In genomic region chr5:64959843-64960230, GRCm38 (mm10) we compare ENCODE assay signal across 9 mouse cellular contexts. TPM values are rescaled to one million over a fixed set of nuclear protein-coding genes. Genes with fewer than 3 reads are reported as not detected.
DNase-seq lines count a peak whose midpoint lies in the region; ATAC-seq and TF ChIP-seq lines count a peak whose summit lies in the region.
"Had no signal": no experiment of that assay in that cellular context is flagged by ENCODE, and none has a peak within 500 bp of the region (broad histone marks: within the 10 kb centered on the region; RNA-seq: fewer than 3 reads in every experiment).

TSS of gene Tlr6 (minus strand) at chr5:64960097.

- H3K27ac ChIP-seq in midbrain, embryonic 11.5 days (ENCODE audit: low read depth, low read length) = no peak within 1 kb of the TSS
- no peak within 1 kb of the TSS for H3K27ac ChIP-seq in midbrain, postnatal 0 days (ENCODE audit: low read depth, low read length)
- H3K27ac ChIP-seq in forebrain, embryonic 10.5 days = no peak within 1 kb of the TSS
- H3K27ac ChIP-seq: neural tube, embryonic 12.5 days had no signal

- no peak for TF ChIP-seq CTCF in midbrain, postnatal 0 days (IDR thresholded peaks at IDR 0.05)

- DNase-seq in midbrain, embryonic 11.5 days (ENCODE audit: low spot score, missing footprints) = peak; percentile 69
- DNase-seq in midbrain, postnatal 0 days (ENCODE audit: low spot score) = no peak
- peak; percentile 54 for DNase-seq in T-cell, adult 2 months (ENCODE audit: low spot score)
- DNase-seq in gastrocnemius, postnatal 10 days = peak; percentile 59
- peak; percentile 60 to 69 for DNase-seq in layer of hippocampus, postnatal 10 days (ENCODE audit: low spot score in 2 of 2)
- peak; percentile 50 for DNase-seq in ovary, postnatal 14 days (ENCODE audit: low spot score)
- DNase-seq in forebrain, embryonic 10.5 days (ENCODE audit: extremely low spot score, low spot score) = no peak
- no peak for DNase-seq in embryo, embryonic 10.5 days (ENCODE audit: low spot score)

- H3K4me1 ChIP-seq in midbrain, embryonic 11.5 days (ENCODE audit: control insufficient read depth, insufficient read depth, low read length) = no peaks in the 10 kb centered on the region
- H3K4me1 ChIP-seq in midbrain, postnatal 0 days (ENCODE audit: insufficient read depth, low read length) = no peaks in the 10 kb centered on the region
- H3K4me1 ChIP-seq in forebrain, embryonic 10.5 days = no peaks in the 10 kb centered on the region
- H3K4me1 ChIP-seq: neural tube, embryonic 12.5 days had no signal

- no peak within 1 kb of the TSS for H3K9ac ChIP-seq in midbrain, embryonic 11.5 days (ENCODE audit: low read length)
- no peak within 1 kb of the TSS for H3K9ac ChIP-seq in midbrain, postnatal 0 days (replicated peaks; ENCODE audit: low read length, poor library complexity, severe bottlenecking)
- H3K9ac ChIP-seq: neural tube, embryonic 12.5 days had no signal

- H3K27me3 ChIP-seq in midbrain, embryonic 11.5 days (ENCODE audit: control insufficient read depth, insufficient read depth, low read length) = no peaks in the 10 kb centered on the region
- no peaks in the 10 kb centered on the region for H3K27me3 ChIP-seq in midbrain, postnatal 0 days (ENCODE audit: insufficient read depth, low read length)
- H3K27me3 ChIP-seq in forebrain, embryonic 10.5 days (ENCODE audit: poor library complexity, severe bottlenecking) = no peaks in the 10 kb centered on the region
- H3K27me3 ChIP-seq: neural tube, embryonic 12.5 days had no signal

- H3K36me3 ChIP-seq in midbrain, embryonic 11.5 days (ENCODE audit: control insufficient read depth, insufficient read depth, low read length) = no peaks in the 10 kb centered on the region
- H3K36me3 ChIP-seq in midbrain, postnatal 0 days (ENCODE audit: insufficient read depth, low read length) = no peaks in the 10 kb centered on the region
- no peaks in the 10 kb centered on the region for H3K36me3 ChIP-seq in forebrain, embryonic 10.5 days (replicated peaks)
- H3K36me3 ChIP-seq: neural tube, embryonic 12.5 days had no signal

- 85% methylated on average over 13 of the region's 13 CpGs for WGBS in midbrain, embryonic 11.5 days
- 87% methylated on average over 13 of the region's 13 CpGs for WGBS in midbrain, postnatal 0 days
- 88% methylated on average over 13 of the region's 13 CpGs for WGBS in forebrain, embryonic 10.5 days

- H3K4me3 ChIP-seq in midbrain, embryonic 11.5 days (ENCODE audit: low read depth, low read length) = no peak within 1 kb of the TSS
- no peak within 1 kb of the TSS for H3K4me3 ChIP-seq in midbrain, postnatal 0 days (ENCODE audit: low read depth, low read length)
- H3K4me3 ChIP-seq in forebrain, embryonic 10.5 days = no peak within 1 kb of the TSS
- H3K4me3 ChIP-seq: neural tube, embryonic 12.5 days had no signal

- H3K9me3 ChIP-seq in midbrain, embryonic 11.5 days (ENCODE audit: control insufficient read depth, low read length) = no peaks in the 10 kb centered on the region
- no peaks in the 10 kb centered on the region for H3K9me3 ChIP-seq in midbrain, postnatal 0 days (ENCODE audit: low read length)
- H3K9me3 ChIP-seq in forebrain, embryonic 10.5 days = no peaks in the 10 kb centered on the region
- H3K9me3 ChIP-seq: neural tube, embryonic 12.5 days had no signal

- ATAC-seq in midbrain, embryonic 11.5 days (ENCODE audit: low FRiP score) = no peak
- ATAC-seq in midbrain, postnatal 0 days (ENCODE audit: low FRiP score) = no peak

- H3K4me2 ChIP-seq in midbrain, embryonic 11.5 days = no peak within 1 kb of the TSS
- no peak within 1 kb of the TSS for H3K4me2 ChIP-seq in midbrain, postnatal 0 days (ENCODE audit: low read depth, low read length, poor library complexity, severe bottlenecking)
- H3K4me2 ChIP-seq: neural tube, embryonic 12.5 days had no signal

RNA-seq across cellular contexts. Expression of gene Tlr6, which starts in this region (rescaled TPM):
- 0.33 and 0.41 TPM in 2 replicates for polyA plus RNA-seq in midbrain, embryonic 11.5 days (2014; fragmentation: Nextera tagmentation; extraction: Ambion mirVana)
- 0.38 and 0.61 TPM in 2 replicates for total RNA-seq in midbrain, postnatal 0 days (2014; rRNA removed)
- polyA plus RNA-seq in midbrain, postnatal 0 days (2015; fragmentation: Nextera tagmentation; extraction: Ambion mirVana) = 0.33 and 0.41 TPM in 2 replicates
- total RNA-seq in gastrocnemius, postnatal 10 days (2021) = 1 to 10 TPM; 1.8 to 2.3 TPM
- 1 to 10 TPM; 1.3 to 1.4 TPM for total RNA-seq in layer of hippocampus, postnatal 10 days (2021)
- 0.12 and 0.26 TPM in 2 replicates for polyA plus RNA-seq in forebrain, embryonic 10.5 days (2016; fragmentation: Nextera tagmentation; extraction: Ambion mirVana)

Comparison
In these comparisons a context has a peak if more than half of its experiments do, and no peak if none do; other contexts are left out.
1. Peak in DNase-seq in midbrain, embryonic 11.5 days; RNA of the gene not detected or under 1 TPM.
2. DNase-seq: peak in T-cell, adult 2 months (single experiment), gastrocnemius, postnatal 10 days (single experiment), layer of hippocampus, postnatal 10 days (2 of 2) and ovary, postnatal 14 days (single experiment); none in midbrain, postnatal 0 days (single experiment), forebrain, embryonic 10.5 days (single experiment) and embryo, embryonic 10.5 days (single experiment).